Comparison of ENCODE assay signal across 8 mouse cellular contexts in genomic region chr14:30177850-30178249, GRCm38 (mm10).
DNase-seq lines count a peak whose midpoint lies in the region; ATAC-seq lines count a peak whose summit lies in the region.

No protein-coding gene starts in this region.

- H3K4me3 ChIP-seq in neural tube, embryonic 15.5 days (replicated peaks) = no peak overlapping the region
- H3K4me3 ChIP-seq in liver, embryonic 12.5 days = no peak overlapping the region

- no peak overlapping the region for H3K4me2 ChIP-seq in neural tube, embryonic 15.5 days
- H3K4me2 ChIP-seq in liver, embryonic 12.5 days = no peak overlapping the region

- ATAC-seq in neural tube, embryonic 15.5 days (ENCODE audit: low FRiP score) = no peak
- no peak for ATAC-seq in liver, embryonic 12.5 days

- H3K36me3 ChIP-seq in neural tube, embryonic 15.5 days = peaks cover 6% of the 10 kb centered on the region; the same call in 1 of the 2 replicates
- H3K36me3 ChIP-seq in liver, embryonic 12.5 days = no peaks in the 10 kb centered on the region

- H3K9me3 ChIP-seq in neural tube, embryonic 15.5 days (replicated peaks) = no peaks in the 10 kb centered on the region
- no peaks in the 10 kb centered on the region for H3K9me3 ChIP-seq in liver, embryonic 12.5 days (replicated peaks)

- no peaks in the 10 kb centered on the region for H3K27me3 ChIP-seq in neural tube, embryonic 15.5 days (replicated peaks)
- no peaks in the 10 kb centered on the region for H3K27me3 ChIP-seq in liver, embryonic 12.5 days (replicated peaks)

- 49% methylated on average over 5 of the region's 5 CpGs for WGBS in neural tube, embryonic 15.5 days
- 36% methylated on average over 5 of the region's 5 CpGs for WGBS in liver, embryonic 12.5 days (ENCODE audit: insufficient replicate concordance)

- peak; percentile 44 for DNase-seq in gastrocnemius, postnatal 10 days
- no peak for DNase-seq in gastrocnemius, adult 8-10 months (ENCODE audit: low spot score in 2 of 2)
- peak; percentile 80 for DNase-seq in MN1 (ENCODE audit: low spot score)
- peak; percentile 68 for DNase-seq in cerebellum, adult 9-11 months
- DNase-seq in kidney, postnatal 36 days = peak; percentile 75 to 79
- DNase-seq in left cerebral cortex, adult 9 months (ENCODE audit: low spot score in 2 of 2) = no peak

- peaks cover 10% of the 10 kb centered on the region; the same call in 1 of the 2 replicates for H3K4me1 ChIP-seq in neural tube, embryonic 15.5 days
- H3K4me1 ChIP-seq in liver, embryonic 12.5 days = no peaks in the 10 kb centered on the region

- H3K9ac ChIP-seq in neural tube, embryonic 15.5 days (replicated peaks) = no peak overlapping the region
- no peak overlapping the region for H3K9ac ChIP-seq in liver, embryonic 12.5 days

- H3K27ac ChIP-seq in neural tube, embryonic 15.5 days (replicated peaks) = no peak overlapping the region
- H3K27ac ChIP-seq in liver, embryonic 12.5 days = no peak overlapping the region

Comparison
In these comparisons a context has a peak if more than half of its experiments do, and no peak if none do; other contexts are left out.
1. DNase-seq: peak in gastrocnemius, postnatal 10 days (single experiment), MN1 (single experiment), cerebellum, adult 9-11 months (single experiment) and kidney, postnatal 36 days (2 of 2); none in gastrocnemius, adult 8-10 months (0 of 2) and left cerebral cortex, adult 9 months (0 of 2).